Mouse (Mus musculus) hindbrain, embryonic 16.5 days (tissue): ENCODE measurements around the gene Etfrf1. TPM values are rescaled to one million over a fixed set of nuclear protein-coding genes. Genes with fewer than 3 reads are reported as not detected.

ENCODE experiments used
- ATAC-seq: fragments of 200-750 bp; cut with Nextera tagmentation; 2 replicates; pipeline ENCODE4 v1.8.0; 2017; ENCODE audit warnings: moderate TSS enrichment, moderate library complexity
- H3K27ac ChIP-seq: fragments of 300-500 bp; sonication (generic); 2 replicates; pipeline ENCODE4 v1.5.1; 2014; ENCODE audit warnings: low read depth, mild to moderate bottlenecking, control low read depth, low read length, moderate library complexity
- H3K27me3 ChIP-seq: fragments of 300-500 bp; sonication (generic); replicated peaks from 2 replicates; pipeline ENCODE4 v1.6.1; 2014; ENCODE audit warnings: low read length; ENCODE audit not compliant: control insufficient read depth, insufficient read depth
- H3K36me3 ChIP-seq: fragments of 300-500 bp; sonication (generic); 2 replicates; pipeline ENCODE4 v1.6.1; 2014; ENCODE audit warnings: mild to moderate bottlenecking, low read length, moderate library complexity, mixed read lengths; ENCODE audit not compliant: control insufficient read depth, insufficient read depth
- H3K4me1 ChIP-seq: fragments of 300-500 bp; sonication (generic); 2 replicates; pipeline ENCODE4 v1.6.1; 2014; ENCODE audit warnings: low read depth, low read length; ENCODE audit not compliant: control insufficient read depth, insufficient read depth
- H3K4me2 ChIP-seq: fragments of 300-500 bp; sonication (generic); 2 replicates; pipeline ENCODE4 v1.6.1; 2014; ENCODE audit warnings: mild to moderate bottlenecking, low read length, control low read depth, moderate library complexity
- H3K4me3 ChIP-seq: fragments of 300-500 bp; sonication (generic); 2 replicates; pipeline ENCODE4 v1.5.1; 2014; ENCODE audit warnings: mild to moderate bottlenecking, low read length, control low read depth, moderate library complexity
- H3K9ac ChIP-seq: fragments of 300-500 bp; sonication (generic); 2 replicates; pipeline ENCODE4 v1.6.1; 2014; ENCODE audit warnings: low read depth, mild to moderate bottlenecking, control low read depth, low read length, moderate library complexity
- H3K9me3 ChIP-seq: fragments of 300-500 bp; sonication (generic); 2 replicates; pipeline ENCODE4 v1.6.1; 2014; ENCODE audit warnings: mild to moderate bottlenecking, low read length, moderate library complexity; ENCODE audit not compliant: control insufficient read depth
- WGBS: fragments of 180-500 bp; shearing (Covaris S2); extraction: QIAGEN DNeasy Blood & Tissue Kit; methylation state at CpG from one replicate; pipeline ENCODE4 v1.1.7; 2014; 5-methylcytosine and 5-hydroxymethylcytosine counted together
- polyA plus RNA-seq: library from polyadenylated mRNA; unstranded; fragments of >200 nt; fragmentation: Nextera tagmentation; extraction: Ambion mirVana; gene quantifications from 2 replicates; pipeline ENCODE4 v1.2.1, GENCODE M21; 2015

The Etfrf1 gene
- polyA plus RNA-seq, 1 experiment from 2014 or later, result 27.1 TPM

DNA sequence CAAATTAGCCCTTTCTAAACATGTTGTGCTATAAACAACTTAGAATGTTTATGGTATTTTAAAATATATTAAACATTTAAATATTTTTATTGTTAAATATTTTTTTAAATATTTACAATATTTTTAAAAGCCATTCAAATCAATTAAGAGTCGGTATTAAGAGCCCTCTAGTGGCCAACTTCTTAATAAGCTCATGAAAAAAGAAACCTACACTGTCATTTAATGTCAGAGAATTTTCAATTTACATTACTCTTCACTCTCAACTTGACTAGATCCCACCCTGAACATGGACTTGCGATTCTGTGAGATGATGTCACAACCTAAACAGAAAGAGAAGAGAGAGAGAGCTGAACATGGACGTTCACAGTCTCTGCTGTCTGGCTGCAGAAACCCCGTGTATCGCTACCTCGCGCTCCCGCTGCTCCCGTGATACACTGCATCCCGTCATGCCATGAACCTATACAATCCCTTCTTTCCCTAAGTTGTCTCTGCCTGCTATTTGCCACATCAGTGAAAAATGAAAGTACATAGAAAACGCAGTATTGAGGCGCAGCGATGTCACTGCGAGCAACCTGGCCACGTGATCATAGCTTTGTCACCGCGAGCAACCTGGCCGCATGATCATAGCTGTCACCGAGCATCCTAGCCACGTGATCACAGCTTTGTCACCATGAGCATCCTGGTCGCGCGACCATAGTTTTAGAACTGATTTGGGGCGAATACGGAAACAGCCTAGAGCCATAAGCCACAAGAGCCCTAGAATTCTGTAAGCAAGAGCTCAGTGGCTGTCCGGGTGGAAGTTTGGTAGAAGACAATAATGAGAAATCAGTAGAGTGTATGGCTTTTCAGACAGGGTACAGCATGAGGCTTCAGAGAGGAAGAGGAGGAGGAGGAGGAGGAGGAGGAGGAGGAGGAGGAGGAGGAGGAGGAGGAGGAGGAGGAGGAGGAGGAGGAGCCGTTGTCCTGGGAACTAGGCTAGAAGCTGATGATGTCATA lies 23.5 kb upstream of the Etfrf1 start:
- Histone ChIP-seq H3K27me3 (no peaks in the 10 kb centered on the region), H3K4me2 (peak overlapping the region; percentile 49), H3K9me3 (no peaks in the 10 kb centered on the region), H3K36me3 (no peaks in the 10 kb centered on the region), H3K4me1 (no peaks in the 10 kb centered on the region), H3K9ac (peak overlapping the region; percentile 33; the same call in 1 of the 2 replicates), H3K27ac (peak overlapping the region; percentile 25; the same call in 1 of the 2 replicates), H3K4me3 (peak overlapping the region; percentile 31)
- 64% methylated on average over 27 of the region's 27 CpGs for WGBS
- ATAC-seq, result peak; percentile 87

DNA sequence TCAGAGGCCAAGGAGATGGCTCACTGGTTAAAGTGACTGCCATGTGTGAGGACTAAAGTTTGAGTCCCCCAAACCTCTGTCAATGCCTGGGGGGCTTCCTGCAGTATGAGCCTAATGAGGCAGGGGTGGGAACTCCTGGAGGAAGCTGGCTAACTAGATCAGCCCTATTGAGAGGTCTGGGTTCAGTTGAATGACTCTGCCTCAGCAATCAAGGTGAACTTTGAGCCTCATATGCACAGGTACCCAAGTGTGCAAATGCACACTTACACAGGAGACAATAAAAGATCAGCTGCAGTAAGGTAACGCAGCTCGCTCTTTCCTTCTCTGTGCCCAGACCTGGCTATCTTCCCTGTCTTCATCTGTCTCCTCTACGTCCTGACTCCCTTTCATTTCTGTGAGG lies 17.9 kb upstream of the Etfrf1 start:
- WGBS, result 89% methylated on average over 3 of the region's 3 CpGs
- Histone ChIP-seq H3K9ac (no peak overlapping the region), H3K36me3 (no peaks in the 10 kb centered on the region), H3K4me2 (no peak overlapping the region), H3K4me1 (no peaks in the 10 kb centered on the region), H3K9me3 (no peaks in the 10 kb centered on the region), H3K27ac (no peak overlapping the region), H3K27me3 (no peaks in the 10 kb centered on the region), H3K4me3 (no peak overlapping the region)
- ATAC-seq, result no peak

DNA sequence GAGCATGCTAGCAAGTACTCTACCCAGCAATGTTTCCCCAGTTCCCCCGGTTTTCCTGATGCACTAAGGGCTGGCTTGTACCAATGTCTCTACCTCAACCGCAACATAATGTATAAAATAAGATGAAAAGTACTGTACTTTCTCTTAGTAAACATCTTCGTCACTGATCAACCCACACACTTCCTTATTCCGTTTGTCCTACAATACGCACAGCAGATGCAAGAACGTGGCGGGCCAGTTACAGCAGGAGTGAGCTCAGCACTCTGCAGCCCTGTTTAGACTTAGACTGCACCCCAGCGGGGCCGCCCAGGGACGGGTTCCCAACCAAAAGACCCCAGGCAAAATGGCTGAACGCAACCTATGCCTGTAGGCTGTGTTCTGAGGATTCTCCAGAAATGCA lies 17.5 kb upstream of the Etfrf1 start:
- WGBS, result 84% methylated on average over 11 of the region's 11 CpGs
- ATAC-seq, result no peak

DNA sequence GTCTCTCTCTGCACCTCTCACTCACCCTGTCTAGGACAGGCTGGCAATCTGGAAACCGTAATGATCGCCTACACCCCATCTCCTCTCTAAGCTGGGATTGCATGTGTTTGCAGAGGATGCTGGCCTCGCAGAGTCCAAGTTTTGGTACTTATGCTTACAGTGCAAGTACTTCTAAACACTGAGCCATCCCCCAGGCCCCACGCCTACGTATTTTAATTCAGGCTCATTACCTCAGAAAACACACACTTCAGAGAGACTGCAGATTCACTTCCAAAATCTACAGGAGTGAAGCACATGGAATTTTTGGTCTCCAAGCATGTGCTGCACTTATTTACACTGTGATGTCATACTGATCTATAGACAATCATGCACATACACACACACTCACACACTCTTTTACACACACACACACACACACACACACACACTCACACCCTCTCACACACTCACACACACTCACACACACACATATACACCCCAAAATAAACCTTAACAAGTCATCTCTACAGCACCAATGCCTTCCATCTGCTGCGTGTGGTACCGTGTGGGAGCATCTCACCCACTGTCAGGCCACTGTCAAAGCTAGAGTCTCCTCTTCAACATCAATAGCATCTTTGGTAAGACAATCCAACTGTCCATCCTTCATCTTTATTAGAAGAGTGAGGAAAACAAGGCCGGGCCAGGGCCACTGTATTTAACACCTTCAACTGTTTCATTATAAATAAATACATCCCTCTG lies 12.8 kb upstream of the Etfrf1 start:
- WGBS, result 96% methylated on average over 8 of the region's 8 CpGs
- Histone ChIP-seq H3K4me3 (no peak overlapping the region), H3K36me3 (no peaks in the 10 kb centered on the region), H3K4me2 (no peak overlapping the region), H3K27ac (no peak overlapping the region), H3K27me3 (no peaks in the 10 kb centered on the region), H3K9me3 (no peaks in the 10 kb centered on the region), H3K9ac (no peak overlapping the region), H3K4me1 (no peaks in the 10 kb centered on the region)
- ATAC-seq, result no peak

More for the DNA sequence above, 17.5 kb upstream of the Etfrf1 start:
- H3K4me2 ChIP-seq, result no peak overlapping the region
- no peaks in the 10 kb centered on the region for H3K27me3 ChIP-seq
- H3K36me3 ChIP-seq, result no peaks in the 10 kb centered on the region
- no peaks in the 10 kb centered on the region for H3K4me1 ChIP-seq
- H3K27ac ChIP-seq, result no peak overlapping the region
- no peaks in the 10 kb centered on the region for H3K9me3 ChIP-seq
- no peak overlapping the region for H3K9ac ChIP-seq
- no peak overlapping the region for H3K4me3 ChIP-seq

DNA sequence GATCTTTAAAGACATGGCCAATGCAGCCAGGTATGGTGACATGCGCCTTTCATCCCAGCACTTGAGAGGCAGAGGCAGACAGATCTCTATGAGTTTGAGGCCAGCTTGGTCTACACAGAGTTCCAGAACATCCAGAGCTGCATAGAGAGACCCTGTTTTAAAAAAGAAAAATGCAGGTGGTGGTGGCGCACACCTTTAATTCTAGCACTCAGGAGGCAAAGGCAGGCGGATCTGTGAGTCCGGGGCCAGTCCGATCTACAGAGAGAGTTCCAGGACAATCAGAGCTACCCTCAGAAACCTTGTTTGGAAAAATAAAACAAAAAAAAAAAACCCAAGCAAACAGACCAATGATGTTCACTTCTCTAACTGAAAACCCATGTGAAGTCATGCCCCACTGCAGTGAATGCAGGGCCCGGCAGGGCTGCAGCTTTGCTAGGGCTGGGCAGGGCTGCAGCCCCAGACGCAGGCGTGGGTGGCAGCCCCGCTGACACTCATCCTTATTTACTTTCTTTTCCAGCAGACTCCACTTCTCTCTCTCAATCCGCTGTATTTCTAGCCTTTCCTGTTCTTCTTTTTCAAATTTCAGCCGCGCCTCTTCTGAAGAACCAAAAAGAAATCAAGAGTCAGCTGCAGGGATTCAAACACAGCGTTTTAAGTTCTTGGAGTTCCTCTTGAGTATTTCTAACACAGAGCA lies 8.4 kb upstream of the Etfrf1 start:
- H3K27me3 ChIP-seq, result no peaks in the 10 kb centered on the region
- H3K4me3 ChIP-seq, result no peak overlapping the region
- H3K27ac ChIP-seq, result no peak overlapping the region
- H3K9me3 ChIP-seq, result no peaks in the 10 kb centered on the region
- no peaks in the 10 kb centered on the region for H3K36me3 ChIP-seq
- no peak for ATAC-seq
- H3K9ac ChIP-seq, result no peak overlapping the region
- H3K4me1 ChIP-seq, result no peaks in the 10 kb centered on the region
- WGBS, result 86% methylated on average over 13 of the region's 13 CpGs
- no peak overlapping the region for H3K4me2 ChIP-seq

DNA sequence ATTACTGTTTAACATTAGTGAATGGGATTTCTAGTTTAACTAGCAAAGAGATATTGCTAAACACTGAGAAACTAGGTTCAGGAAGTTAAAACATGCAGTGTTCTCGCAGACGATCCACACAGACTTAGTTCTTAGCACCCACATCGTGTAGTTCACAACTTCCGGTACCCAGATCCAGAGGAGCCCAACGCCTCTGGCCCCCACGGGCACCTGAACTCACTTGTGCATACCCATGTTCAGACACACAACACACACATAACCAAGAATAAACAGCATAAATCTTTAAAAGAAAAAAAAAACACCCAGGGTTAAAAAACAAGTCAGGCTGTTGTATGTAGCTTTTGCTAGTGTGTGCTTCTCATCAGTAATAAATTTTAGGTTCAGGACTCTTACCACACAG lies 6.5 kb upstream of the Etfrf1 start:
- no peak overlapping the region for H3K4me2 ChIP-seq
- no peak overlapping the region for H3K27ac ChIP-seq
- no peaks in the 10 kb centered on the region for H3K4me1 ChIP-seq
- ATAC-seq, result no peak
- 94% methylated on average over 6 of the region's 6 CpGs for WGBS
- no peaks in the 10 kb centered on the region for H3K9me3 ChIP-seq
- no peak overlapping the region for H3K9ac ChIP-seq
- H3K4me3 ChIP-seq, result no peak overlapping the region
- no peaks in the 10 kb centered on the region for H3K36me3 ChIP-seq
- H3K27me3 ChIP-seq, result no peaks in the 10 kb centered on the region

DNA sequence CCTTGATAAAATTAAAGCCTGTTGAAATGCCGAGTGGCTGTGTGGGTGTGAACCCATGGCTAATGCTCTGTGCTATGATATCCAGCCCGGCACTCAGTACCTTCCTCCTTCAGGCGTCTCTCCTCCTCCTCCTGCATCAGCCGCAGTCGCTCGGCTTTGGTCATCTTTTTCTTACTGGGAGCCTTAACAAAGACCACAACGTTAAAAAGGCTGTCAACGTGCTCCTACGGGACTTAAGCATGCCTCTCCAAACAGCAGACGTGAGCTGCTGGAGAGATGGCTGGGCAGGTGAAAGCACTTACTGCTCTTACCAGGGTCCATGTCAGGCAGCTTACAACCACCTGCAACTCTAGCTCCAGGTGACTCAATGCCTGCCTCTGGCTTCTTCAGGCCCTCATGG lies 5.8 kb upstream of the Etfrf1 start:
- Histone ChIP-seq H3K27ac (no peak overlapping the region), H3K9ac (no peak overlapping the region), H3K4me3 (no peak overlapping the region), H3K4me1 (peaks cover 3% of the 10 kb centered on the region), H3K27me3 (no peaks in the 10 kb centered on the region), H3K36me3 (no peaks in the 10 kb centered on the region), H3K4me2 (no peak overlapping the region), H3K9me3 (no peaks in the 10 kb centered on the region)
- no peak for ATAC-seq
- WGBS, result 80% methylated on average over 10 of the region's 10 CpGs

DNA sequence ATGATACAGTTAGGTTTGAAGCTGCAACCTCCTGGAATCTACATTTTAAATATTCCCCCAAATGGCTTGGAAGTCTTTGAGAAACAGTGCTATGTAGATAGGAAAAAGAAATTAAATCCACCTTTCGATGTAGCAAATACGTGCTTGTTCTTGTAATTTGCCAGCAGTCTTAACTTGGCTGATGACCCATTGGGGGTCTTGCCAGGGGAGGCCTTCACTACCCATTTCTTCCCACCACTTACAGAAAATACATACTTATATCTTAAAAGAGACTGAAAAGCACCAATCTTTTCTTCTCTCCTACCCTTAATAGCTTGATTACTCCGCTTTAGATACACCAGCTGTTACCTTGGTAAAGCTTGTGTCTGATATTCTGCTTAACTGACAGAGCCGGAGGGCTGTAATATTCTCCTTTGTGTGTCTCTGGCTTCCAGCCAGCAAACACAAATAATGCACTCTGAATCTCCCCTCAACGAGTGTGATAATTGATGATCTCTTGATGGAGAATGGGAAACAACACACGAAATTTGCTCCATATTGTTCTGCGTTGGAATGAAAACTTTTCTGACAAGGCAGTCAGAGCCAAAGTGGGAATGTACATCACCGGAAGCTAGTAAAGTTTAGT lies 766 bp upstream of the Etfrf1 start:
- Histone ChIP-seq H3K4me2 (peak overlapping the region; percentile 75), H3K4me3 (peak overlapping the region; percentile 63), H3K27me3 (no peaks in the 10 kb centered on the region), H3K36me3 (no peaks in the 10 kb centered on the region), H3K9ac (peak overlapping the region; percentile 33), H3K4me1 (peaks cover 15% of the 10 kb centered on the region), H3K27ac (0 out of 2 replicates have a peak overlapping the region, but pooled peaks have one; percentile 30), H3K9me3 (no peaks in the 10 kb centered on the region)
- 0 out of 2 replicates have a peak, but pooled peaks have one; percentile 0 for ATAC-seq
- 31% methylated on average over 8 of the region's 8 CpGs for WGBS
